Mouse (Mus musculus) liver, adult 10 weeks (tissue): ENCODE measurements around the gene Defa28. TPM values are rescaled to one million over a fixed set of nuclear protein-coding genes. Genes with fewer than 3 reads are reported as not detected.

Experiments
- polyA plus RNA-seq: library from polyadenylated mRNA; stranded (reverse); fragments of 350-450 nt; fragmentation: Illumina TruSeq; extraction: RNeasy Lipid Tissue Mini Kit (QIAGEN cat#74804); gene quantifications from one replicate; pipeline ENCODE4 v1.2.3, GENCODE M21; 2014; ENCODE audit warnings: low read depth, low replicate concordance

Defa28 gene
- not detected for polyA plus RNA-seq

DNA sequence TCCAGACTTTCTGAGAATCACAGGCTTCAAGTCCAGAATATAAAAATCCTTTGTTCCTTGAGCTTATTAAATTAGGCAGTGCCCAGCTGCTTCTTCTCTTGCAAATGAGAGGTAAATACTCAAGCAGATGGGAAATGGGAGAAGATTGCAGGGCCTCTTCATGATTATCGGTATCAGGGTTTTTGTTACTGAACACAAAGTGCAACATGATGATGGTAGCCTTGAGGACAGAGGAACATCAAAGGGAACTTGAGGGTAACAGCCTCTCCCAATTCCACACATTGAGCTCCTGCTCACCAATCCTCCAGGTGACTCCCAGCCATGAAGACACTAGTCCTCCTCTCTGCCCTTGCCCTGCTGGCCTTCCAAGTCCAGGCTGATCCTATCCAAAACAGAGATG is at the start of gene Defa28:
Gene Defa28, plus strand, starts transcription at position 301 of the 400 bp plus-strand sequence.

DNA sequence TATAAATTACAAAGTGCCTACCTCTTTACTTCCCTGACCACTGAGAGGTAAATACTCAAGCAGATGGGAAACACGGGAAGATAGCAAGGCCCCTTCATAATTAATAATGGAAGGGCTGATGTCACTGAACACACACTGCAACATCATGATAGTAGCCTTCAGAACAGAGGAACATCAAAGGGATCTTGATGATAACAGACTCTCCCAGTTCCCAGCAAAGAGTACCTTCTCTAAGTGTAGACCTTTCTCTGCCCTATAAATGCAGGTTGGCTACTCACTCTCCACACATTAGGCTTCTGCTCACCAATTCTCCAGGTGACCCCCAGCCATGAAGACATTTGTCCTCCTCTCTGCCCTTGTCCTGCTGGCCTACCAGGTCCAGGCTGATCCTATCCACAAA is 17.7 kb upstream of the Defa28 start, which contains the start of gene Defa37:
Gene Defa37, plus strand, starts transcription at position 301 of the 400 bp plus-strand sequence.

GRCm38 (mm10) chr8:21594408-21594807 is 11.6 kb downstream of the Defa28 start, which contains the start of gene Gm7861:
TSS of gene Gm7861 (minus strand) at chr8:21594508.

DNA sequence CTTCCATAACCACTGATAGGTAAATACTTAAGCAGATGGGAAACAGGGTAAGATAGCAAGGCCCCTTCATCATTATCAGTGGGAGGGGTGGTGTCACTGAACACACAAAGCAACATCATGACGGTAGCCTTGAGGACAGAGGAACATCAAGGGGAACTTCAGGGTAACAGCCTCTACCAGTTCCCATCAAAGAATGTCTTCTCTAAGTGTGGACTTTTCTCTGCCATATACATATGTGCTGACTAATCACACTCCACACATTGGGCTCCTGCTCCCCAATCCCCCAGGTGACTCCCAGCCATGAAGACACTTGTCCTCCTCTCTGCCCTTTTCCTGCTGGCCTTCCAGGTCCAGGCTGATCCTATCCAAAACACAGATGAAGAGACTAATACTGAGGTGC is 35.1 kb downstream of the Defa28 start, which contains the start of gene Defa26:
Gene Defa26, plus strand, starts transcription at position 301 of the 400 bp plus-strand sequence.

Other genes with a start within 250 kb of the Defa28 start
- gene Defa2, start 204.5 kb upstream of the Defa28 start, polyA plus RNA-seq, result not detected
- gene Defa33, start 191.2 kb upstream of the Defa28 start, polyA plus RNA-seq, result not detected
- gene Defa36, start 155.6 kb upstream of the Defa28 start, polyA plus RNA-seq, result not detected
- not detected for gene Gm7849, start 126.4 kb upstream of the Defa28 start, polyA plus RNA-seq
- not detected for gene Defa20, start 73.7 kb upstream of the Defa28 start, polyA plus RNA-seq
- not detected for gene Defa32, start 54.0 kb upstream of the Defa28 start, polyA plus RNA-seq
- not detected for gene Defa37, start 17.6 kb upstream of the Defa28 start, polyA plus RNA-seq
- not detected for gene Gm7861, start 11.5 kb downstream of the Defa28 start, polyA plus RNA-seq
- not detected for gene Defa26, start 35.2 kb downstream of the Defa28 start, polyA plus RNA-seq
- not detected for gene Defa17, start 72.8 kb downstream of the Defa28 start, polyA plus RNA-seq
- not detected for gene Defa34, start 82.8 kb downstream of the Defa28 start, polyA plus RNA-seq
- gene AY761184, start 120.6 kb downstream of the Defa28 start, polyA plus RNA-seq, result not detected
- gene Defa24, start 151.5 kb downstream of the Defa28 start, polyA plus RNA-seq, result not detected
- gene Defb50, start 240.5 kb downstream of the Defa28 start, polyA plus RNA-seq, result not detected